ENCODE assay signal across 10 mouse cellular contexts in genomic region chr3:96246018-96246417, GRCm38 (mm10). TPM values are rescaled to one million over a fixed set of nuclear protein-coding genes. Genes with fewer than 3 reads are reported as not detected.
DNase-seq lines count a peak whose midpoint lies in the region; ATAC-seq and TF ChIP-seq lines count a peak whose summit lies in the region.
"Not testable (repeated sequence)": the region's sequence is repeated elsewhere in the genome, so short reads cannot be mapped to it uniquely, and the experiment has no call there.
"Had no signal": no experiment of that assay in that cellular context is flagged by ENCODE, and none has a peak within 500 bp of the region (broad histone marks: within the 10 kb centered on the region; RNA-seq: fewer than 3 reads in every experiment).

No protein-coding gene starts in this region.

- peak overlapping the region; percentile 44 for H3K4me2 ChIP-seq in forebrain, embryonic 12.5 days
- H3K4me2 ChIP-seq in heart, embryonic 15.5 days: peak overlapping the region; percentile 43; the same call in 1 of the 2 replicates
- H3K4me2 ChIP-seq in intestine, embryonic 15.5 days (replicated peaks): 0 out of 2 replicates have a peak overlapping the region, but pooled peaks have one; percentile 35
- peak overlapping the region; percentile 28; the same call in 1 of the 2 replicates for H3K4me2 ChIP-seq in limb, embryonic 14.5 days (replicated peaks; ENCODE audit: low read depth, low read length, severe bottlenecking)
- not testable (repeated sequence) for H3K4me2 ChIP-seq in lung, postnatal 0 days (replicated peaks; ENCODE audit: low read depth, low read length); neural tube, embryonic 11.5 days (ENCODE audit: low read depth)

- not testable (repeated sequence) for TF ChIP-seq EP300 in lung, postnatal 0 days (IDR thresholded peaks at IDR 0.05)

- not testable (repeated sequence) for DNase-seq in limb, embryonic 14.5 days (ENCODE audit: low spot score); lung, postnatal 0 days (ENCODE audit: low spot score); neural tube, embryonic 11.5 days (ENCODE audit: low spot score); thymus, adult 2 months

- peaks cover 28% of the 10 kb centered on the region for H3K4me1 ChIP-seq in forebrain, embryonic 12.5 days
- peaks cover 35% of the 10 kb centered on the region for H3K4me1 ChIP-seq in heart, embryonic 15.5 days (replicated peaks)
- H3K4me1 ChIP-seq in intestine, embryonic 15.5 days (replicated peaks): peaks cover 18% of the 10 kb centered on the region
- peaks cover 26% of the 10 kb centered on the region for H3K4me1 ChIP-seq in limb, embryonic 14.5 days (ENCODE audit: control insufficient read depth, insufficient read depth, low read length)
- peaks cover 10% of the 10 kb centered on the region for H3K4me1 ChIP-seq in lung, postnatal 0 days (ENCODE audit: insufficient read depth, low read depth, low read length)
- H3K4me1 ChIP-seq in neural tube, embryonic 11.5 days (ENCODE audit: control insufficient read depth, insufficient read depth, low read length): not testable (repeated sequence)
- H3K4me1 ChIP-seq in thymus, adult 2 months (replicated peaks; ENCODE audit: control insufficient read depth, insufficient read depth, low read length): peaks cover 23% of the 10 kb centered on the region

- TF ChIP-seq CTCF in lung, postnatal 0 days (IDR thresholded peaks at IDR 0.05); thymus, adult 2 months (IDR thresholded peaks at IDR 0.05; ENCODE audit: borderline replicate concordance, control insufficient read depth, extremely low read depth, insufficient read depth, low read length, poor library complexity): not testable (repeated sequence)

- 0 out of 2 replicates have a peak overlapping the region, but pooled peaks have one; percentile 51 for H3K9ac ChIP-seq in forebrain, embryonic 12.5 days
- not testable (repeated sequence) for H3K9ac ChIP-seq in heart, embryonic 15.5 days; intestine, embryonic 15.5 days; limb, embryonic 14.5 days (ENCODE audit: low read depth, low read length, severe bottlenecking); lung, postnatal 0 days (replicated peaks; ENCODE audit: low read depth); neural tube, embryonic 11.5 days (ENCODE audit: low read length)

- H3K36me3 ChIP-seq in forebrain, embryonic 12.5 days (replicated peaks); heart, embryonic 15.5 days; intestine, embryonic 15.5 days; limb, embryonic 14.5 days (ENCODE audit: control insufficient read depth, insufficient read depth, low read length); lung, postnatal 0 days (ENCODE audit: insufficient read depth, low read length); neural tube, embryonic 11.5 days (ENCODE audit: control insufficient read depth, insufficient read depth, low read length); thymus, adult 2 months (ENCODE audit: control insufficient read depth, insufficient read depth, low read length): not testable (repeated sequence)

- TF ChIP-seq POLR2A in limb, embryonic 14.5 days (IDR thresholded peaks at IDR 0.05; ENCODE audit: borderline replicate concordance, extremely low read depth, insufficient read depth, insufficient read length); thymus, adult 2 months (IDR thresholded peaks at IDR 0.05; ENCODE audit: control insufficient read depth, extremely low read depth, insufficient read depth, low read length, poor library complexity): not testable (repeated sequence)

- peak overlapping the region; percentile 84 for H3K27ac ChIP-seq in forebrain, embryonic 12.5 days
- peak overlapping the region; percentile 77 for H3K27ac ChIP-seq in heart, embryonic 15.5 days
- H3K27ac ChIP-seq in intestine, embryonic 15.5 days: 0 out of 2 replicates have a peak overlapping the region, but pooled peaks have one; percentile 60
- not testable (repeated sequence) for H3K27ac ChIP-seq in limb, embryonic 14.5 days (replicated peaks; ENCODE audit: low read depth, low read length); lung, postnatal 0 days (ENCODE audit: low read length); neural tube, embryonic 11.5 days (ENCODE audit: low read depth, low read length)
- peak overlapping the region; percentile 94 for H3K27ac ChIP-seq in thymus, adult 2 months (ENCODE audit: control insufficient read depth, insufficient read depth, low read length)

- 0% methylated on average over 10 of the region's 21 CpGs for WGBS in forebrain, embryonic 12.5 days
- 0% methylated on average over 10 of the region's 21 CpGs for WGBS in heart, embryonic 15.5 days
- WGBS in intestine, embryonic 15.5 days: 0% methylated on average over 10 of the region's 21 CpGs
- WGBS in limb, embryonic 14.5 days: 0% methylated on average over 8 of the region's 21 CpGs
- 0% methylated on average over 10 of the region's 21 CpGs for WGBS in lung, postnatal 0 days
- WGBS in neural tube, embryonic 11.5 days: 0% methylated on average over 10 of the region's 21 CpGs
- WGBS in thymus, adult 2 months: 0% methylated on average over 10 of the region's 21 CpGs

- not testable (repeated sequence) for H3K9me3 ChIP-seq in forebrain, embryonic 12.5 days; heart, embryonic 15.5 days (replicated peaks); intestine, embryonic 15.5 days; limb, embryonic 14.5 days (ENCODE audit: control insufficient read depth, low read length); lung, postnatal 0 days (ENCODE audit: low read length); neural tube, embryonic 11.5 days (ENCODE audit: control insufficient read depth, low read length)

- ATAC-seq in common myeloid progenitor, adult 5-6 weeks (replicated peaks; ENCODE audit: low read depth, poor library complexity, severe bottlenecking): peak; percentile 46
- not testable (repeated sequence) for ATAC-seq in forebrain, embryonic 12.5 days (ENCODE audit: low FRiP score); intestine, embryonic 15.5 days; lung, postnatal 0 days
- peak; percentile 1 for ATAC-seq in heart, embryonic 15.5 days (replicated peaks; ENCODE audit: insufficient number of reproducible peaks, insufficient read depth, low FRiP score, low read depth)
- peak; percentile 5 for ATAC-seq in limb, embryonic 14.5 days (ENCODE audit: low FRiP score, low read depth)
- peak; percentile 21 for ATAC-seq in neural tube, embryonic 11.5 days (ENCODE audit: insufficient read depth, low FRiP score, low TSS enrichment)

- H3K27me3 ChIP-seq in forebrain, embryonic 12.5 days; heart, embryonic 15.5 days; intestine, embryonic 15.5 days (replicated peaks); limb, embryonic 14.5 days (ENCODE audit: control insufficient read depth, insufficient read depth, low read length); lung, postnatal 0 days (replicated peaks; ENCODE audit: insufficient read depth, low read length); neural tube, embryonic 11.5 days (ENCODE audit: control insufficient read depth, insufficient read depth, low read length); thymus, adult 2 months (ENCODE audit: control insufficient read depth, insufficient read depth, low read length): not testable (repeated sequence)

- H3K4me3 ChIP-seq in forebrain, embryonic 12.5 days (replicated peaks): peak overlapping the region; percentile 35
- H3K4me3 ChIP-seq in heart, embryonic 15.5 days: peak overlapping the region; percentile 41
- H3K4me3 ChIP-seq in intestine, embryonic 15.5 days (replicated peaks): peak overlapping the region; percentile 28; the same call in 1 of the 2 replicates
- H3K4me3 ChIP-seq in limb, embryonic 14.5 days (replicated peaks; ENCODE audit: low read length): peak overlapping the region; percentile 28
- H3K4me3 ChIP-seq in lung, postnatal 0 days (ENCODE audit: low read depth, low read length): peak overlapping the region; percentile 25; the same call in 1 of the 2 replicates
- peak overlapping the region; percentile 23; the same call in 1 of the 2 replicates for H3K4me3 ChIP-seq in neural tube, embryonic 11.5 days (ENCODE audit: low read depth, low read length)
- peak overlapping the region; percentile 67 for H3K4me3 ChIP-seq in thymus, adult 2 months (ENCODE audit: control insufficient read depth, insufficient read depth, low read length)

RNA-seq across cellular contexts. Expression of gene Hist2h3c1, which starts 0.5 kb away (rescaled TPM):
- total RNA-seq in common myeloid progenitor, adult 5-6 weeks (2017): 2.7 and 18.3 TPM in 2 replicates
- polyA plus RNA-seq in forebrain, embryonic 12.5 days (2016; fragmentation: Nextera tagmentation; extraction: Ambion mirVana): not detected in 2 replicates
- 0.72 and 1.0 TPM in 2 replicates for polyA plus RNA-seq in heart, embryonic 15.5 days (2015; fragmentation: Nextera tagmentation; extraction: Ambion mirVana)
- 1.0 and 1.3 TPM in 2 replicates for polyA plus RNA-seq in intestine, embryonic 15.5 days (2015; fragmentation: Nextera tagmentation; extraction: Ambion mirVana)
- polyA plus RNA-seq in limb, embryonic 14.5 days (2012; rRNA removed): not detected in 2 replicates
- 0.66 and 2.4 TPM in 2 replicates for polyA plus RNA-seq in limb, embryonic 14.5 days (2014; fragmentation: Nextera tagmentation; extraction: Ambion mirVana)
- polyA plus RNA-seq in lung, postnatal 0 days (2015; fragmentation: Nextera tagmentation; extraction: Ambion mirVana): 0.77 TPM in 1 of 2 replicates, not detected in the other
- 0.42 TPM in 1 of 2 replicates, not detected in the other for polyA plus RNA-seq in neural tube, embryonic 11.5 days (2014; fragmentation: Nextera tagmentation; extraction: Ambion mirVana)
- not detected in 2 replicates for polyA plus RNA-seq in thymus, adult 2 months (2012; rRNA removed)
- total RNA-seq: ES-E14; left cerebral cortex, adult 8-10 months had no signal

RNA-seq across cellular contexts. Expression of gene Hist2h2aa1, which starts 0.7 kb away (rescaled TPM):
- 5,131 and 5,822 TPM in 2 replicates for total RNA-seq in common myeloid progenitor, adult 5-6 weeks (2017)
- 18.5 and 21.0 TPM in 2 replicates for polyA plus RNA-seq in forebrain, embryonic 12.5 days (2016; fragmentation: Nextera tagmentation; extraction: Ambion mirVana)
- polyA plus RNA-seq in heart, embryonic 15.5 days (2015; fragmentation: Nextera tagmentation; extraction: Ambion mirVana): 13.6 and 15.1 TPM in 2 replicates
- 17.7 and 20.5 TPM in 2 replicates for polyA plus RNA-seq in intestine, embryonic 15.5 days (2015; fragmentation: Nextera tagmentation; extraction: Ambion mirVana)
- 44.2 and 73.5 TPM in 2 replicates for polyA plus RNA-seq in limb, embryonic 14.5 days (2012; rRNA removed)
- 18.1 and 21.2 TPM in 2 replicates for polyA plus RNA-seq in limb, embryonic 14.5 days (2014; fragmentation: Nextera tagmentation; extraction: Ambion mirVana)
- polyA plus RNA-seq in lung, postnatal 0 days (2015; fragmentation: Nextera tagmentation; extraction: Ambion mirVana): 56.2 and 60.0 TPM in 2 replicates
- 11.4 and 24.5 TPM in 2 replicates for polyA plus RNA-seq in neural tube, embryonic 11.5 days (2014; fragmentation: Nextera tagmentation; extraction: Ambion mirVana)
- polyA plus RNA-seq in thymus, adult 2 months (2012; rRNA removed): 565 and 592 TPM in 2 replicates

RNA-seq across cellular contexts. Expression of gene Hist2h2aa2, which starts 5.9 kb away (rescaled TPM):
- total RNA-seq in common myeloid progenitor, adult 5-6 weeks (2017): 1,358 and 3,626 TPM in 2 replicates
- polyA plus RNA-seq in forebrain, embryonic 12.5 days (2016; fragmentation: Nextera tagmentation; extraction: Ambion mirVana): 79.4 and 86.1 TPM in 2 replicates
- polyA plus RNA-seq in heart, embryonic 15.5 days (2015; fragmentation: Nextera tagmentation; extraction: Ambion mirVana): 37.0 and 45.9 TPM in 2 replicates
- 39.6 and 41.9 TPM in 2 replicates for polyA plus RNA-seq in intestine, embryonic 15.5 days (2015; fragmentation: Nextera tagmentation; extraction: Ambion mirVana)
- polyA plus RNA-seq in limb, embryonic 14.5 days (2012; rRNA removed): 9.7 and 28.1 TPM in 2 replicates
- 30.9 and 33.1 TPM in 2 replicates for polyA plus RNA-seq in limb, embryonic 14.5 days (2014; fragmentation: Nextera tagmentation; extraction: Ambion mirVana)
- polyA plus RNA-seq in lung, postnatal 0 days (2015; fragmentation: Nextera tagmentation; extraction: Ambion mirVana): 168 and 196 TPM in 2 replicates
- 24.5 and 46.0 TPM in 2 replicates for polyA plus RNA-seq in neural tube, embryonic 11.5 days (2014; fragmentation: Nextera tagmentation; extraction: Ambion mirVana)
- polyA plus RNA-seq in thymus, adult 2 months (2012; rRNA removed): 255 and 367 TPM in 2 replicates

RNA-seq across cellular contexts. Expression of gene Hist2h3c2, which starts 7.1 kb away (rescaled TPM):
- 96.1 and 129 TPM in 2 replicates for total RNA-seq in common myeloid progenitor, adult 5-6 weeks (2017)
- 11.6 and 17.3 TPM in 2 replicates for polyA plus RNA-seq in forebrain, embryonic 12.5 days (2016; fragmentation: Nextera tagmentation; extraction: Ambion mirVana)
- 3.9 and 5.1 TPM in 2 replicates for polyA plus RNA-seq in heart, embryonic 15.5 days (2015; fragmentation: Nextera tagmentation; extraction: Ambion mirVana)
- 5.8 and 6.5 TPM in 2 replicates for polyA plus RNA-seq in intestine, embryonic 15.5 days (2015; fragmentation: Nextera tagmentation; extraction: Ambion mirVana)
- polyA plus RNA-seq in limb, embryonic 14.5 days (2012; rRNA removed): 74.4 and 95.3 TPM in 2 replicates
- 8.0 and 9.3 TPM in 2 replicates for polyA plus RNA-seq in limb, embryonic 14.5 days (2014; fragmentation: Nextera tagmentation; extraction: Ambion mirVana)
- 1.8 and 2.2 TPM in 2 replicates for polyA plus RNA-seq in lung, postnatal 0 days (2015; fragmentation: Nextera tagmentation; extraction: Ambion mirVana)
- polyA plus RNA-seq in neural tube, embryonic 11.5 days (2014; fragmentation: Nextera tagmentation; extraction: Ambion mirVana): 5.8 and 6.7 TPM in 2 replicates
- polyA plus RNA-seq in thymus, adult 2 months (2012; rRNA removed): 1,020 and 1,654 TPM in 2 replicates

RNA-seq across cellular contexts. Expression of gene Hist2h4, which starts 17.1 kb away (rescaled TPM):
- 101 and 120 TPM in 2 replicates for total RNA-seq in common myeloid progenitor, adult 5-6 weeks (2017)
- 16.1 and 19.5 TPM in 2 replicates for polyA plus RNA-seq in forebrain, embryonic 12.5 days (2016; fragmentation: Nextera tagmentation; extraction: Ambion mirVana)
- polyA plus RNA-seq in heart, embryonic 15.5 days (2015; fragmentation: Nextera tagmentation; extraction: Ambion mirVana): 2.9 and 3.9 TPM in 2 replicates
- 10.7 and 10.9 TPM in 2 replicates for polyA plus RNA-seq in intestine, embryonic 15.5 days (2015; fragmentation: Nextera tagmentation; extraction: Ambion mirVana)
- polyA plus RNA-seq in limb, embryonic 14.5 days (2012; rRNA removed): 5.9 and 6.4 TPM in 2 replicates
- 8.5 and 11.1 TPM in 2 replicates for polyA plus RNA-seq in limb, embryonic 14.5 days (2014; fragmentation: Nextera tagmentation; extraction: Ambion mirVana)
- 9.7 and 9.8 TPM in 2 replicates for polyA plus RNA-seq in lung, postnatal 0 days (2015; fragmentation: Nextera tagmentation; extraction: Ambion mirVana)
- polyA plus RNA-seq in neural tube, embryonic 11.5 days (2014; fragmentation: Nextera tagmentation; extraction: Ambion mirVana): 5.8 and 5.9 TPM in 2 replicates
- 87.7 and 101 TPM in 2 replicates for polyA plus RNA-seq in thymus, adult 2 months (2012; rRNA removed)
